Mouse (Mus musculus) v-Abl transformed pro-B cells (cell line): ENCODE data around the gene Gm20741.

ENCODE experiments used
- in situ Hi-C, 2 experiments: fragments of 400-800 bp; cut with MboI; formaldehyde crosslinking; loops; one replicate each; pipeline ENCODE4 v1.15.1; 2025; ENCODE audit not compliant: unreplicated experiment in 2 of 2

Gene Gm20741

DNA sequence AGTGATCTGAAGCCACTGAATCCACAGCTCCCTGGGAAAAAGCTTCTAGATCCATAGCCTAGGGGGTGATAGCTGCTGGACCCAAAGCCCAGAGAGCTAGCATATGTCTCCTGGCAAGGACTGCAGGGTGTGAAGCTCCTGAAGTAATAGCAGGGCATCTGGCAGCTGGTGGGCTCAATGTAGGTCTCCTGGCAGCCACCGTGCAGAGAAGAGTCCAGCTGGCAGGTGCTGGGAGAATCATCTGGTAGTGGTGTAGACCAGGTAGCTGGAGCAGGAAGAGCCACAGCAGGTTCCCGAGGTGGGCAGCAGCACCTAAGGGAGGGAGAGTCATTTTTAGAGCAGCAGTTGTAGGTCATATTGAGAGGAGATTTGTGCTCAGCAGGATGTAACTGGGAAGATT is at the start of gene Gm20741:
Gene Gm20741 (minus strand): TSS at position 394 of the 400 bp plus-strand sequence.
- in situ Hi-C loops = no loop called here

DNA sequence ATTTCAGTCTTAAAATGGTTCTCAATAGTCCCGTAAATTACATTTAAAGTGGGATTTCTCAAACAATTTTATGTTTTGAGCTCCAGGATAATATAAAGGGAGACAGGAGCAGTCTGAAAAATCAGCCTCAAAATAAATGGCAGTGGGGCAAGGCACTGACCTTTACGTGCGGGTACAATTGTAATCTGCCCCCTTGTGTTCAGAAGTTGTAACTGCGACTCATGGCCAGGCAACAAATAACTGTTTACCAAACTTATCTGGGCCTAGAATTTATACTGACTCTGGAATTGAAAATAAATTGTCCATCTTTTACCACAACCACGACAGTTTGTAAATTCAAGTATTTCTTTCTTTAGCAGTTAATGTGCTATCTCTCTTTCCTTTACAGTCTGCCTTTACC is 39.4 kb upstream of the Gm20741 start:
- in situ Hi-C loops = no loop called here

DNA sequence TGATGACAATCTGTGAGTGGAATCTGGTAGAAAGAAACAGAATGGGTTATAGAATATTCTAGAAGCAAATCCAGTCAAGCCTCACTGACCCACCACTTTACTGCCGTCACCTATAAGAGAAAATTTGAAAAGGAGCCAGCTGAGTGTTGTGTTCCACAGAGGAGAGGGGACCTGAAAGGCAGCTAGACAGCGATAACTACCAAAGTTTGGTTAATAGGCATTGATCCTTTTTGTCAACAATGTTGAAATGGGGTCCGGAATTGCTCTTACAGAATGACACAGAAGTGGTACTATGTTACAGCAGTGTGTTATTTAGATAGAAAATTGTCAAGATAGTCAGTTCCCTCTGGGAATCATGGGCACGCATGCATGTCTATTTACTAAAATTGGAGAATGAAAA is 36.5 kb upstream of the Gm20741 start:
- in situ Hi-C loops = loop anchor here (10.0 to 25.0 kb wide), 5 partner anchors 454 to 1339 kb away; no protein-coding TSS in a partner anchor

DNA sequence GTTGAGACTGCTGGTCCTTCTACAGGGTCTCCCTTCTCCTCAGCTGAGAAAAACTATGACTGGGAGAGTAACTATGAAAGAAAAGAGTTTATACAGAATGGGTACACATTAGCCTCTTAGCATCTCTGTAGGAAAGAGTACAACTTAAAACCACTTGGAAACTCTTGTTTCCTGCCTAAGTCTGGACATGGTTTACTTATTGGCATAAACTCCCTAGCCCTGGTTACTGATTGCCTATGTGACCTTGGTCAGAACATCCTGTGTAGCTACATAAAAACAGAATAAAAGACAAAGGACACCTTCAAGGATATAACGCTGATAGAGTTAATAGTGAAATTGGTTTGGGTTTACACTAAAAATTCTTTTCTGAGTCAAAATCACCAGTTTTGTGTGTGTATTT is 35.3 kb upstream of the Gm20741 start:
- in situ Hi-C loops = loop anchor here (10.0 to 25.0 kb wide), 5 partner anchors 453 to 1340 kb away; no protein-coding TSS in a partner anchor

DNA sequence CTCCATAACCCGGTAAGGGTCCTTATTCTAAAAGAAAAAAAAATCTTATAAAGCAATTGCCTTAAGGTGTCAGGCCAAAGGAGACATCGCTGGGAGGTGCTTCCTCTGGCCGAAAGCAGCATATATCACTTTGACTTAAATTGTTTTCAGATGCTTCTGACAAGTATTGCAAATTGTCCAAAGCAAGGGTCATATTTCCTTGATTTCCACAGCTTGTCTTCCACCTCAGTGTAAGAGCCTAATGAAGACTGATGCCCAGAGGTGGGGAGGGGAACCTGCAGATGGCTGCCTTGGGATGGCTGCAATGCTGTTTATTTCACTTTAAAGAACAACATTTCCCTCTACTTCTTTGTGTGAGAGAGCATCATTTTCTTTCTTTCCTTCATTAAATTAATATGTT is 15.0 kb upstream of the Gm20741 start:
- in situ Hi-C loops = loop anchor here in 1 of 2 experiments (10.0 to 25.0 kb wide), 4 partner anchors 432 to 1360 kb away; no protein-coding TSS in a partner anchor

DNA sequence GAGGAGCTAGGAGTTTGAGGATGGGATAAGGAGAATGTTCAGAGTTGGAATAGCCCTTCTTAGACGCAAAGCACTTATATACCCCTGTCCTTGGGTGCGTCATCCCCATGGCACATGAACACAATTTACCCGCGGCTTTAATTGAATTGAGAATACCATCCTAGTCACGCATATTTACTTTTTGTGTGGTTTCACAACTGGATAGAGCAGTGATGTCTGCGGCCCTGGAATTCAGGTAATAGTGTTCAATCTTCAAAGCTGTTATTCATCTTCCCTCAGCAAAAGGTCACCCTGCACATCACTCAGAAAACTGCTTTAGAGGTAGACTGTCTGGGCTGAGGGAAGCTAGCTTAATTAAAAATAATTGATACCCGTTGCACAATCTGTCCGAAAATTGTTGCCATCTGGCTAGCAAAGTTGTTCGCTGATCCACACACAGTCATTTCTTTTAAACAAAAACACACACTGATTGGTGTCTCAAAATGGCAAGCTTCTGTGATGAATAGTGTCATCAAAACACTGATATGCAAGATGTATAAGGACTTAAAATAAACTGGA is 14.2 kb upstream of the Gm20741 start, which contains the start of gene Krtap14:
Gene Krtap14 (minus strand): TSS at position 51 of the 558 bp plus-strand sequence.
- in situ Hi-C loops = loop anchor here in 1 of 2 experiments (10.0 to 25.0 kb wide), 4 partner anchors 431 to 1361 kb away; no protein-coding TSS in a partner anchor

DNA sequence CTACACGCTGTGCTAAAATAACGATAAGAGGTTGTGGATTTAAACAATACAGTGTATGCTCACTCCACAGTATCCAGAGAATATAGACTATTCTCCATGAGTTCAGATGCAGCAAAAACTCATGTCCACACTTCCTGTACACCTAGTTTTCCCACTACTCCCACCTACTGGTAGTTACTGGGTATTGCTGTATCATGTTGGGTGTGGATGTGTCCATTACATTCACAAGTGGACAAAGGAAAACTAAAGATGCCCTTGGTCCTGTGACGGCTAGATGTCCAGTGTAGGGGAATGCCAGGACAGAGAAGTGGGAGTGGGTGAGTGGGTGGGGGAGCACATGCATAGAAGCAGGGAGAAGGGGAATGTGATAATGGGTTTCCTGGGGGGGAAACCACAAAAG is 11.7 kb upstream of the Gm20741 start:
- in situ Hi-C loops = loop anchor here (5.0 to 10.0 kb wide), 2 partner anchors 166 to 429 kb away; no protein-coding TSS in a partner anchor

DNA sequence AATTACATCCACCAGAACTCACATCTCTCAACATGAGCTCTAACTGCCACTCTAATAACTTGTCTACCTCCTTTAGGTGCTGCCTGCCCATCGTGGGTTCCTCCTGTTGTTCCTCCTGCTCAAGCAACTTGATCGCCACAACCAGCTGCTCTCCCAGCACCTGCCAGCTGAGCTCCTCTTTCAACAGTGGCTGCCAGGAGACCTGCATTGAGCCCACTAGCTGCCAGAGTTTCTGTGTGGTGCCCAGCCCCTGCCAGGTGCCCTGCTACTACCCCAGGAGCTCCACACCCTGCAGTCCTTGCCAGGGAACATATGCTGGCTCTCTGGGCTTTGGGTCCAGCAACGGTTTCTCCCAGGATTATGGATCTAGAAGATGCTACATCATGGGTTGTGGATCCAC is 8.0 kb upstream of the Gm20741 start, which contains the start of gene Krtap15:
Gene Krtap15 (plus strand): TSS at position 150 of the 400 bp plus-strand sequence.
- in situ Hi-C loops = loop anchor here (5.0 to 10.0 kb wide), 2 partner anchors 163 to 425 kb away; no protein-coding TSS in a partner anchor

DNA sequence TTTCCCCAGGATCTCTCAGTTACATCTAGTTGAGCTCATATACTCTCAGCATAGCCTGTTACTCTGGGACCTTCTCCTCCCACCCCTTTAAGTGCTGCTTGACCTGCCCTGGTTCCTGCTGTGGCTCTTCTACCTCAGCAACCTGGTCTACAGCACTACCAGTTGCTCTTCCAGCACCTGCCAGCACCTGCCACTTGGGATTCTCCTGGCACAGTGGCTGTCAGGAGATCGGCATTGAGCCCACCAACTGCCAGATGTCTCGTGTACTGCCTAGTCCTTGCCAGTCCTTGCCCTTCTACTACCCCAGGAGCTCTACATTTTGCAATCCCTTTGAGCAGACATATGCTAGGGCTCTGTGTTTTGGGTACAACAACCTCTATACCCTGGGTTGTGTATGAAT is 25.2 kb downstream of the Gm20741 start:
- in situ Hi-C loops = no loop called here

DNA sequence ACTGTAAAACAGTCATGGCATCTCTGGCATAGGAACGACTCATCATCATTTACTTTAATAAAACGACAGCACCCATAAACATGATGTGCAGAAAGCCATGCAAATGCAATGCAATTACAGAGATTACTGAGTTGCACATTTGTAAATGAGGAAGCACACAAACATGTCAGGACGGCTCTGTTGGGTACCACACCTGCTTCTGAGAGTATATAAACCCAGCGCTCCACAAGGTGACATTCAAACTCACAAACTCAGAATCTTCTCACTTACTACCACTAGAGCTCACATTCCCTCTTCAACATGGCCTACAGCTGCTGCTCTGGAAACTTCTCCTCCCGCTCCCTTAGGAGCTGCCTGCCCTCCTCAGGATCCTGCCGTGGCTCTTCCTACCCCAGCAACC is 34.4 kb downstream of the Gm20741 start, which contains the start of gene Gm5965:
Gene Gm5965 (plus strand): TSS at position 301 of the 400 bp plus-strand sequence.
- in situ Hi-C loops = no loop called here

DNA sequence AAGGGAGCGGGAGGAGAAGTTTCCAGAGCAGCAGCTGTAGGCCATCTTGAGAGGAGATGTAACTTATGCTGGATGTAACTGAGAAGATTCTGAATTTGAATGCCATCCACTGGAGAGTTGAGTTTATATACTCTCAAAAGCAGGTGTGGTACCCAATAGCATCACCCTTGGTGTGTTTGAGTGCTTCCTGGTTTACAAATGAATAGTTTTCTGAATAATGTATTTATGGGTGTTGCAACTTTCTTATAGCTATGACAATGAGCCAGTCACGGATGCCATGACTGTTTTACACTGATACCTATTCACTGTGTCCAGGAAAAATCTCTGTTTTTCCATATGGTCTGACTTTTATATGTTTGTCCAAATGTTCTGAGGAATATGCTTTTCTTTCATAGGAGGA is 37.9 kb downstream of the Gm20741 start, which contains the start of gene 2310057N15Rik:
Gene 2310057N15Rik (minus strand): TSS at position 101 of the 400 bp plus-strand sequence.
- in situ Hi-C loops = no loop called here
